Mouse (Mus musculus) granulocyte monocyte progenitor cell, adult 5-6 weeks (primary cell): Measurements from ENCODE around the gene Slc15a5. TPM values are rescaled to one million over a fixed set of nuclear protein-coding genes. Genes with fewer than 3 reads are reported as not detected.
"Not testable (repeated sequence)": the region's sequence is repeated elsewhere in the genome, so short reads cannot be mapped to it uniquely, and the experiment has no call there.

Experiments used
- ATAC-seq: replicated peaks from 2 replicates; pipeline ENCODE4 v1.8.0; 2016; ENCODE audit warnings: mild to moderate bottlenecking, moderate TSS enrichment, inconsistent platforms; ENCODE audit not compliant: poor library complexity, severe bottlenecking
- total RNA-seq, 2 experiments: library from RNA; stranded (forward) in 1 of 2; stranded (reverse) in 1 of 2; fragments of 200-712, 200-1000 nt in 1 of 2; fragments of >200 nt in 1 of 2; fragmentation: Nextera tagmentation in 1 of 2; gene quantifications; 2 replicates each; pipeline ENCODE4 v1.2.3; 2014 to 2017

Gene Slc15a5
- total RNA-seq (2014; fragmentation: Nextera tagmentation) (not detected in 2 replicates), total RNA-seq (2017) (not detected in 2 replicates)

DNA sequence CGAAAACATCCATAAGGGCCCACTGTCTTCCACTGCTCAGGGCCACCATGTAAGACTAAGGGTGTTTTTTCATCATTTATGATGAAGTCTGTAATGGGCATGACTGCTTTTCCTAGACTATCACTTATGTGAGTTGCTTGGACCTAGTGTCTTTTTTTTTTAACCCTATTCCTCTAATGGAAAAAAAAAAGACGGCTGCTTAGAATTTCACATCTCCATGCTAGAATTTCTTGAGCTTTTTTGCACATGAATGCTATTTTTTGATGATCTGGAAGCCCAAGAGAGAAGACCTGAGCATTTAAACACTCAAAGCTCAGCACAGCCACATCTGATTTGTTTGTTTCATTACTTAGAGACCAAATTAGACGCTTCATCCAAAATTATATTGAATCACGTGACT, at the start of gene Slc15a5:
Gene Slc15a5 (minus strand): TSS at position 101 of the 400 bp plus-strand sequence.
- ATAC-seq, result no peak

- peak; percentile 22; the same call in 1 of the 2 replicates for ATAC-seq
Measured at GRCm38 (mm10) chr6:138128392-138129335, 48.9 kb upstream of the Slc15a5 start.

GRCm38 (mm10) chr6:138117496-138117895, 37.8 kb upstream of the Slc15a5 start:
- no peak for ATAC-seq

DNA sequence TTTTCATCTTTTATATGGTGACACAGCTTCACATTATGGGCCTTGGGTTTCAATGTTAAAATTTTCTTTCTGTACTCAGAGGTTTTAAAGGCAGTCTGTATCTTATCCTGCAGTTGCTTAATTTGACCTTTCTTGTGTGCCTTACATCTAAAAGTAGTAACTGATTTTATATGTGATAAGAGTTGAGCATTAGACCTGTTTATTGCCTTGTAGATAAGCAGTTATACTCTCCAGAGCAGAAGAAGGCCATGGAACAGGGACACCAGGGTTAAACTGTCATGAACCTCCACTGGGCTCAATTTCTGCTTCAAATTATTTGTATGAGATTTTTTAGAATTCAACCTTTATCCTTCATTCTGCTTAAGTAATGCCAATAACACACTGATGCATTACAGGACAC, 24.8 kb upstream of the Slc15a5 start:
- no peak for ATAC-seq

GRCm38 (mm10) chr6:138102940-138103339, 23.2 kb upstream of the Slc15a5 start:
- no peak for ATAC-seq

GRCm38 (mm10) chr6:138101843-138102242, 22.1 kb upstream of the Slc15a5 start:
- ATAC-seq, result no peak

DNA sequence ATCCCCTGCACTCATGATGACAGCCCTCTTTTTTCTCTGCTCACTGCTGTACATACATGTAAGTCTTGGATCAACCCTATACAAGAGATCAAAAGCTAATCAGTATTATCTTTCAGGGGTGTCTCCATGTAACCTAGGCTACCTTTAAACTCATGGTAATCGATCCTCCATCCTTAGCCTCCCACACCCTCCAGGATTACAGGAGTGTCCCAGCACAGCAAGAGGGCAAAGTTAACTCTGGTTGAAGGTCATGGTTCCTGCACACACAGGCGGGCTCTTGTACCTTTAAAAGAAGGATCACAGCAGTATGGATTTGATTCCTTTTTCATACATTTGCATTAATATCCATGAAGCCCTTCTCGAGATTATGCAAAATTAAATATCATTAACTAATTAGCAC, 19.9 kb upstream of the Slc15a5 start:
- ATAC-seq, result no peak

- peak; percentile 86 for ATAC-seq
Measured at GRCm38 (mm10) chr6:138095060-138095459, 15.3 kb upstream of the Slc15a5 start.

GRCm38 (mm10) chr6:138092432-138092831, 12.7 kb upstream of the Slc15a5 start:
- no peak for ATAC-seq

DNA sequence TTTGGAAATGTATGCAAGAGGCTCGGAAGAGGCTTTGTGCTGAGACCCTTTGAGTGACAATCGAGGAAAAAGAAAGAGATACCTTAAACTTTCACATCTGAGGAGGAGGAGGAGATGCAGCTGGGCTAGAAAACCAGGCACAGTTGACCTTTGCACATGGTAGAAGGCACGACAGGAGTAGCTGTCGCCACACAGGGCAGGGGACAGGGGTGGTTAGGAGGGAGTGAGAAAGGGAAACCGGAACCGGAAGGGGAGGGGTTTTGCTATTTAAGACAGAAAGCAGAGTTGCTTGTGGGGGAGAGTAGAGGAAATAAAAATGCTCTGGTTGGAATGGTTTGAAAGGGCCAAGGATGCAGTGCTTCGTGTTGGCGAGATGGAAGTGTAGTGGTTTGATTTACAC, 9.4 kb upstream of the Slc15a5 start:
- peak; percentile 56; the same call in 1 of the 2 replicates for ATAC-seq

- not testable (repeated sequence) for ATAC-seq
Measured at GRCm38 (mm10) chr6:138086421-138086820, 6.7 kb upstream of the Slc15a5 start.

GRCm38 (mm10) chr6:138080778-138081549, 1.2 kb upstream of the Slc15a5 start:
- ATAC-seq, result peak; percentile 52

- ATAC-seq, result no peak
Measured at GRCm38 (mm10) chr6:138077681-138078439, 1.9 kb downstream of the Slc15a5 start.

DNA sequence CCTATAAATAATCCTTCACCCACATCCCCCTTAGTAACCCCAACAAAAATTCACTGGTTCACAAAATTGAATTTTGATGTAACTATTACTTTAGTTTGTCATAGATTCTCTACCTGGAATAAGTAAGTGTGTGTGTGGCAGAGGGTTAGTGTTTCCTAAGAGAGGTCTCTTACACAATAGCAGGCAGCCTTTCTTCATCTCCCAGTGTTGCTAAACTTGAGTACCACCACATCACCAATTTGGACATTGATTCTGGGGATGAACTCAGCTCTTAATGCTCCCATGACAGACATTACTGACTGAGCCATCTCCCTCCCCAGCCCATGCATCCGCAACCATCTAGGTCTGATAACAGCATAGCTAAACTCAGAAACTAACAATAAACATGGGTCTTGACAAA, 4.0 kb downstream of the Slc15a5 start:
- ATAC-seq, result peak; percentile 61

- ATAC-seq, result no peak
Measured at GRCm38 (mm10) chr6:138073540-138073939, 6.2 kb downstream of the Slc15a5 start.

DNA sequence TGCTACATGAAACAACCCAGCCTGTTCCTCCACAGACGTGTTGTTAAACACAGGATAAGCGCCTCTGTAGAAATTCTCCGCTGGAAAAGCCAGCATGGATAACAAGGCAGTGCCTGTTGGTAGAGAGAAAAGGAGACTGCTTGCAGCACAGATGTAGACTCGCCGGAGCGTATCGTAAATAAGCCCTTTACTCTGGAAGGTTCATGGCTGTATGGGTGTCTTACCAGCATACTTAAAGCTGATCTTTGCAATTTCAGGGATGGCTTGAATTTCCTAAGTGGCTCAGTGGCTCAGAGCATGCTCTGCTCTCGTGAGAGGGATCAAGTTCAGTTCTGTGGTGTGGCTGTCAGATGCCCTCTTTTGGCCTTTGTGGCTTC, 6.8 kb downstream of the Slc15a5 start:
- ATAC-seq, result no peak

DNA sequence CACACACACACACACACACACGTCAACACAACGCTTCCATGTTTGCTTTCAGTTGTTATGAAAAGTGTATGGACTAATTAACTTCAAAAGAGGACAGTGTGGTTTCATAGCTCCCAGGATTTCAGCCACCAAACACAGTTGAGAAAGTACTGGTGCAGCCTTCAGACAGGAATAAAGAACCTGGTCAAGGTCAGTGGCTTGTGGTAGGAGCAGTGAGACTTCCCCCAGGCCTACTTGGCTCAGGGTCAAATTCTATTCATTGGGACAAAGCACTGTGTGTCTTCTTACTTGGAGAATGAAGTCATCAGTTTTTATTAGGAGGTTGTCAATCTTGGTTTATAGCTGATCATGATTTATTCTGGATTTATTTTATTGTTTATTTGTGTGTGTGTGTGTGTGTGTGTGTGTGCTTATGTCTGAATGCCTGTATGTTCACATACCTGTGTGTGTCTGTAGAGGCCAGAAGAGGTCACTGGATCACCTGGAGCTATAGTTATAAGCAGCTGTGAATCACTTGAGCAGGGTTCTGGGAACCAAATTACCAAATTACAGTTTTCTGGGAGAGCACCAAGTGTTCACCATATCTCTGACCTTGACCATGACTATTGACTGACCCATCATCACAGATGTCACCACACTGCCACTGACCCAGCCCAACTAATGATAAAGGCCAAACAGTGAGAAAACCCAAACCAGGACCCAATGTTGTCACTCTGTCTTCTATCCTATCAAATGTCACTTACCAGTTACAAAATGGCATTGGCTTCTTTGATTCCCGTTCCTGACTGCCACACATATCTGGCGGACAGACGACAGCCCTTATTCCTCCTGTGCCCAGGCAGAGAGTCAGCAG, 7.4 kb downstream of the Slc15a5 start:
- ATAC-seq, result peak; percentile 79

- ATAC-seq, result peak; percentile 84
Measured at GRCm38 (mm10) chr6:138071505-138072107, 8.1 kb downstream of the Slc15a5 start.
